Mouse (Mus musculus): Measurements from ENCODE around the gene Arl16. TPM values are rescaled to one million over a fixed set of nuclear protein-coding genes. Genes with fewer than 3 reads are reported as not detected.

Arl16 gene
- total and polyA plus RNA-seq, 2 experiments from 2014 or later = 25.1 to 48.3 TPM

DNA sequence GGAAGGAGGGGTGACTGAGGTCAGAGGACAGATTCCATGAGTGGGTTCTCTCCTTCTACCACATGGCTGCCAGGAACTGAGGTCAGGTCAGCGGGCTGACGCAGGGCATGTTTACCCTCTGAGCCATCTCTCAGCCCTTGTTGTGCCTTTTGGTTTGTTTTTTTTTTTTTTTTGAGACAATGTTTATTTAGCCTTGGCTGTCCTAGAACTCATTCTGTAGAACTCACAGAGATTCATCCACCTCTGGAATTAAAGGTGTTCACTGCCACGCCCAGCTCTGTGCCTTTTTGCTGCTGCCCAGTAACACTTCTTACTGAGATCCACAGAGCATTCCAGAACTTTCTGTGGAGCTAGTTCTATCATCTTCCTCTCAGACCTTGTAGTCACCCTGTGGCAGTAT is 38.3 kb upstream of the Arl16 start:
- Histone ChIP-seq H3K4me3 (ENCODE audit: low read depth, low read length) (no peak overlapping the region), H3K9ac (replicated peaks; ENCODE audit: low read depth, low read length) (no peak overlapping the region), H3K4me2 (ENCODE audit: low read depth, low read length) (no peak overlapping the region), H3K36me3 (replicated peaks; ENCODE audit: control insufficient read depth, insufficient read depth, low read length) (no peaks in the 10 kb centered on the region), H3K27me3 (ENCODE audit: control insufficient read depth, insufficient read depth, low read length) (no peaks in the 10 kb centered on the region), H3K9me3 (replicated peaks; ENCODE audit: control insufficient read depth, low read length) (no peaks in the 10 kb centered on the region), H3K4me1 (ENCODE audit: control insufficient read depth, insufficient read depth) (peaks cover 7% of the 10 kb centered on the region; the same call in 1 of the 2 replicates), H3K27ac (ENCODE audit: low read depth) (no peak overlapping the region)
- WGBS = 84% methylated on average over 3 of the region's 3 CpGs
- ATAC-seq (ENCODE audit: insufficient read depth, low read depth) = no peak
- no peak for TF ChIP-seq CTCF (IDR thresholded peaks at IDR 0.05; ENCODE audit: low read depth)
- TF ChIP-seq EP300 (IDR thresholded peaks at IDR 0.05; ENCODE audit: low read depth) = no peak
- DNase-seq (ENCODE audit: low spot score) = no peak

DNA sequence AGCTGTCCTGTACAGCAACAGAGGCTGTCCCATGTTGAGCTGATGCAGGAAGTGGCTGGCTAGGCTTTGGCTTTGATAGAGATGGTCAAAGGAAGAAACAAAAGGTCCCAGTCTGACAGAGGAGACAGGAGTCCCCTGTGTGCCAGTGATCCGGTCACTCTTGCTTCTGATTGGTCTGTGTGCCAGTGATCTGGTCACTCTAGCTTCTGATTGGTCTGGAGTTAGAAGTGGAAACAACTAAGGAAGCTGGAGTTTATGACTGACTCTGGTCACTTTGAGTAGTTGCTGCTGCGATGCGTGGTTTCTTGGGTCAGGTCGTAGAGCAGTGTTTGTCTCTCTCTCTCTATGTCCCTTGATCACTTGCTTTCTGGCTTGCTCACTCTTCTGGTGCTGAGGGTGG is 34.3 kb upstream of the Arl16 start:
- no peak for ATAC-seq (ENCODE audit: insufficient read depth, low read depth)
- no peak overlapping the region for H3K4me3 ChIP-seq (ENCODE audit: low read depth, low read length)
- 85% methylated on average over 4 of the region's 4 CpGs for WGBS
- no peaks in the 10 kb centered on the region for H3K27me3 ChIP-seq (ENCODE audit: control insufficient read depth, insufficient read depth, low read length)
- peaks cover 21% of the 10 kb centered on the region for H3K36me3 ChIP-seq (replicated peaks; ENCODE audit: control insufficient read depth, insufficient read depth, low read length)
- TF ChIP-seq CTCF (IDR thresholded peaks at IDR 0.05; ENCODE audit: low read depth) (no peak), EP300 (IDR thresholded peaks at IDR 0.05; ENCODE audit: low read depth) (no peak)
- H3K9ac ChIP-seq (replicated peaks; ENCODE audit: low read depth, low read length) = no peak overlapping the region
- no peak overlapping the region for H3K27ac ChIP-seq (ENCODE audit: low read depth)
- DNase-seq (ENCODE audit: low spot score) = no peak
- peaks cover 8% of the 10 kb centered on the region for H3K4me1 ChIP-seq (ENCODE audit: control insufficient read depth, insufficient read depth)
- H3K9me3 ChIP-seq (replicated peaks; ENCODE audit: control insufficient read depth, low read length) = no peaks in the 10 kb centered on the region
- no peak overlapping the region for H3K4me2 ChIP-seq (ENCODE audit: low read depth, low read length)

DNA sequence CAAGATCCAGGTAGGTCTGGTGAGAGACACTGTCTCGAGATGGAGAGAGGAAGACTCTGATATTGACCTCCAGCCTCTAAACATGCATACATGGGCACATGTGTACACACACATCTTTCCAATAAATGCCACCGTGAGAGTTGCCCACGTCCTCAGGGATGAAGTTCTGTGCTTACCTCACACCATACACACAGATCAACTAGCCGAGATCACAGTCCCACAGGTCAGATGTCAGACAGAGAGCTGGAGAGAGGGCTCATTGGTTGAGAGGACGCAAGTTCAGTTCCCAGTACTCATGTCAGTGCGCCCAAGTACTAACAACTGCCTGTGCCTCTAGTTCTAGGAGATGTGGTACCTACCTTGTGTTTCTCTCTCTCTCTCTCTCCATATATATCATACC is 33.6 kb upstream of the Arl16 start:
- no peak for TF ChIP-seq CTCF (IDR thresholded peaks at IDR 0.05; ENCODE audit: low read depth)
- no peak for TF ChIP-seq EP300 (IDR thresholded peaks at IDR 0.05; ENCODE audit: low read depth)
- Histone ChIP-seq H3K27ac (ENCODE audit: low read depth) (no peak overlapping the region), H3K4me2 (ENCODE audit: low read depth, low read length) (no peak overlapping the region), H3K36me3 (replicated peaks; ENCODE audit: control insufficient read depth, insufficient read depth, low read length) (peaks cover 27% of the 10 kb centered on the region), H3K4me3 (ENCODE audit: low read depth, low read length) (no peak overlapping the region), H3K9ac (replicated peaks; ENCODE audit: low read depth, low read length) (no peak overlapping the region), H3K4me1 (ENCODE audit: control insufficient read depth, insufficient read depth) (peaks cover 8% of the 10 kb centered on the region), H3K27me3 (ENCODE audit: control insufficient read depth, insufficient read depth, low read length) (no peaks in the 10 kb centered on the region), H3K9me3 (replicated peaks; ENCODE audit: control insufficient read depth, low read length) (no peaks in the 10 kb centered on the region)
- WGBS = 52% methylated on average over 6 of the region's 6 CpGs
- ATAC-seq (ENCODE audit: insufficient read depth, low read depth) (no peak), DNase-seq (ENCODE audit: low spot score) (no peak)

DNA sequence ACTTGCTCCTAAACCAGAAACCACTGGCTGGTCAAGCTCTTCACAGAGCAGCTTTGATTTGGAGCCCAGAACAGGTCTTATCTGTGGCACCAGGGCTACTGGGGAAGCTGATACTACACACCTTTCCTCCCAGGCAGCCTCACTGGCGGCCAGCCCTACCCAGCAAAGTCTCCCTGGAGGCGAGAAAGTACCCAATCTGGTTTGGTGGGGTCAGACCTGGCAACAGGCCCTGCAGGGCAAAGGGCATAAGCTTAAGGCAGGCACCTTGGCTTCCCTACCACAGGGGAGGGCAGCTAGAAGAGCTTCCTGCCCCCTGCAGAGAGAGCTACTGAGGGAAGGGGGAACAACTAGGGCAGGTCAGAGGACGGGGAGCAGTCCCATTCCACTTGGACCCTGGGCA is 33.0 kb upstream of the Arl16 start:
- Histone ChIP-seq H3K4me3 (ENCODE audit: low read depth, low read length) (no peak overlapping the region), H3K9ac (replicated peaks; ENCODE audit: low read depth, low read length) (0 out of 2 replicates have a peak overlapping the region, but pooled peaks have one; percentile 26), H3K27ac (ENCODE audit: low read depth) (no peak overlapping the region), H3K4me2 (ENCODE audit: low read depth, low read length) (no peak overlapping the region), H3K27me3 (ENCODE audit: control insufficient read depth, insufficient read depth, low read length) (no peaks in the 10 kb centered on the region), H3K4me1 (ENCODE audit: control insufficient read depth, insufficient read depth) (peaks cover 8% of the 10 kb centered on the region), H3K36me3 (replicated peaks; ENCODE audit: control insufficient read depth, insufficient read depth, low read length) (peaks cover 33% of the 10 kb centered on the region), H3K9me3 (replicated peaks; ENCODE audit: control insufficient read depth, low read length) (no peaks in the 10 kb centered on the region)
- ATAC-seq (ENCODE audit: insufficient read depth, low read depth) (no peak), DNase-seq (ENCODE audit: low spot score) (no peak)
- WGBS = 8% methylated on average over 3 of the region's 3 CpGs
- TF ChIP-seq CTCF (IDR thresholded peaks at IDR 0.05; ENCODE audit: low read depth) (no peak), EP300 (IDR thresholded peaks at IDR 0.05; ENCODE audit: low read depth) (no peak)

DNA sequence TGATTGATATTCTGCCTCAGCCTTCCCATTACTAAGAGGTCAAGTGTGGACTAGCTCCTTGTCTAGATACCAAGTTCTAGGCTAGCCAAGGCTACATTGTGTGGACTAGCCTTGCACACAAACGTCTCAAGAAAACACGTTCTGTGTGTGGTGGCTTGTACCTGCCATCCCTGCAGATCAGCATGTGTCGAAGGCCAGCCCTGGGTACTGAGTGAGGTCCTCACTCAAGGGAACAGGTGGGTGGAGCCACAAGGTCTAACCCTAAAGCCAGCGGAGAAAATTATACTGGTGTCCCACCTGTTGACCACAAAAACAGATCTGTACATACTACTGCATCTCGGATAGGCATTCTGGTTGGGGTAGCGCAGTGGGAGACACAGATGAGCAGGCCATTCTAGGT is 32.5 kb upstream of the Arl16 start:
- 78% methylated on average over 6 of the region's 6 CpGs for WGBS
- Histone ChIP-seq H3K36me3 (replicated peaks; ENCODE audit: control insufficient read depth, insufficient read depth, low read length) (peaks cover 37% of the 10 kb centered on the region), H3K27ac (ENCODE audit: low read depth) (no peak overlapping the region), H3K9ac (replicated peaks; ENCODE audit: low read depth, low read length) (no peak overlapping the region), H3K27me3 (ENCODE audit: control insufficient read depth, insufficient read depth, low read length) (no peaks in the 10 kb centered on the region), H3K9me3 (replicated peaks; ENCODE audit: control insufficient read depth, low read length) (no peaks in the 10 kb centered on the region), H3K4me2 (ENCODE audit: low read depth, low read length) (no peak overlapping the region), H3K4me1 (ENCODE audit: control insufficient read depth, insufficient read depth) (peaks cover 8% of the 10 kb centered on the region), H3K4me3 (ENCODE audit: low read depth, low read length) (no peak overlapping the region)
- DNase-seq (ENCODE audit: low spot score) (no peak), ATAC-seq (ENCODE audit: insufficient read depth, low read depth) (no peak)
- TF ChIP-seq EP300 (IDR thresholded peaks at IDR 0.05; ENCODE audit: low read depth) (no peak), CTCF (IDR thresholded peaks at IDR 0.05; ENCODE audit: low read depth) (no peak)

DNA sequence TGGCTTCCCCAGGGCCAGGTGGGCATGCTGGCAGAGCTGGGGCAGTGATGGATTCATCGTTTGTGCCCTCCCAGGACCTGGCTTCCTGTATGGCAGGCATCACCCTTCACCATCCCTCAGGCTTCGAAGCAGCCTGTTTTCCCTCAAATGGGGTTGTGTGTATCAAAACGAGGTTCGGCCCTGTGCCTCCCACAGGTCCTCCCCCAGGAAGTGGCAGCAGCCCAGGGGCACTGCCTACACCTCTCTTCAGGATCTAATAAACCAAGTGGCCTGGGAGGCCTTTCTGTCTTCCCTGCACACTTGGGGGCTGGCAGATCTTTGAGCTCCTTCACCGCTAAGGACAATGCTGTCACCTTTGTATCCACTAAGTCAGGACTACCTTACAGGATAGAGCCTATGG is 31.5 kb upstream of the Arl16 start:
- H3K9me3 ChIP-seq (replicated peaks; ENCODE audit: control insufficient read depth, low read length) = no peaks in the 10 kb centered on the region
- DNase-seq (ENCODE audit: low spot score) (no peak), ATAC-seq (ENCODE audit: insufficient read depth, low read depth) (no peak)
- H3K4me3 ChIP-seq (ENCODE audit: low read depth, low read length) = no peak overlapping the region
- no peak overlapping the region for H3K4me2 ChIP-seq (ENCODE audit: low read depth, low read length)
- no peaks in the 10 kb centered on the region for H3K27me3 ChIP-seq (ENCODE audit: control insufficient read depth, insufficient read depth, low read length)
- peaks cover 8% of the 10 kb centered on the region for H3K4me1 ChIP-seq (ENCODE audit: control insufficient read depth, insufficient read depth)
- H3K27ac ChIP-seq (ENCODE audit: low read depth) = no peak overlapping the region
- H3K36me3 ChIP-seq (replicated peaks; ENCODE audit: control insufficient read depth, insufficient read depth, low read length) = peaks cover 45% of the 10 kb centered on the region
- no peak overlapping the region for H3K9ac ChIP-seq (replicated peaks; ENCODE audit: low read depth, low read length)
- TF ChIP-seq EP300 (IDR thresholded peaks at IDR 0.05; ENCODE audit: low read depth) (no peak), CTCF (IDR thresholded peaks at IDR 0.05; ENCODE audit: low read depth) (no peak)
- 88% methylated on average over 5 of the region's 5 CpGs for WGBS

Measured in heart, postnatal 0 days (tissue).